Mouse (Mus musculus): Measurements from ENCODE around the gene Fam160b1. TPM values are rescaled to one million over a fixed set of nuclear protein-coding genes. Genes with fewer than 3 reads are reported as not detected.

Gene Fam160b1
- polyA plus RNA-seq, 1 experiment from 2014 or later, result 16.6 TPM

GRCm38 (mm10) chr19:57359701-57360326 is 666 bp upstream of the Fam160b1 start:
- Histone ChIP-seq H3K9ac (replicated peaks; ENCODE audit: low read depth, low read length) (peak overlapping the region; percentile 15; the same call in 1 of the 2 replicates), H3K27me3 (ENCODE audit: control insufficient read depth, insufficient read depth, low read length) (no peaks in the 10 kb centered on the region)
- 40% methylated on average over 10 of the region's 10 CpGs for WGBS

GRCm38 (mm10) chr19:57361131-57361938 is 855 bp downstream of the Fam160b1 start:
- H3K27me3 ChIP-seq (ENCODE audit: control insufficient read depth, insufficient read depth, low read length), result no peaks in the 10 kb centered on the region
- H3K4me1 ChIP-seq (ENCODE audit: control insufficient read depth, insufficient read depth, low read length), result peaks cover 52% of the 10 kb centered on the region
- no peaks in the 10 kb centered on the region for H3K9me3 ChIP-seq (ENCODE audit: control insufficient read depth, low read depth, low read length)
- H3K9ac ChIP-seq (replicated peaks; ENCODE audit: low read depth, low read length), result peak overlapping the region; percentile 99
- peak overlapping the region; percentile 98 for H3K4me3 ChIP-seq (ENCODE audit: low read depth, low read length)
- ATAC-seq (ENCODE audit: insufficient number of reproducible peaks, insufficient read depth, low FRiP score, low read depth), result peak; percentile 15
- peak overlapping the region; percentile 76 for H3K4me2 ChIP-seq (replicated peaks; ENCODE audit: low read depth, low read length)
- under 1% methylated on average over 78 of the region's 78 CpGs for WGBS
- no peaks in the 10 kb centered on the region for H3K36me3 ChIP-seq (ENCODE audit: control insufficient read depth, insufficient read depth, low read length)
- peak overlapping the region; percentile 97 for H3K27ac ChIP-seq (ENCODE audit: low read length)

More at GRCm38 (mm10) chr19:57359701-57360326, 666 bp upstream of the Fam160b1 start:
- Histone ChIP-seq H3K4me3 (ENCODE audit: low read depth, low read length) (peak overlapping the region; percentile 98), H3K36me3 (ENCODE audit: control insufficient read depth, insufficient read depth, low read length) (no peaks in the 10 kb centered on the region), H3K27ac (ENCODE audit: low read length) (peak overlapping the region; percentile 71; the same call in 1 of the 2 replicates), H3K9me3 (ENCODE audit: control insufficient read depth, low read depth, low read length) (no peaks in the 10 kb centered on the region), H3K4me1 (ENCODE audit: control insufficient read depth, insufficient read depth, low read length) (peaks cover 51% of the 10 kb centered on the region), H3K4me2 (replicated peaks; ENCODE audit: low read depth, low read length) (peak overlapping the region; percentile 76)
- no peak for ATAC-seq (ENCODE audit: insufficient number of reproducible peaks, insufficient read depth, low FRiP score, low read depth)

GRCm38 (mm10) chr19:57361939-57362307 is 1.4 kb downstream of the Fam160b1 start:
- H3K4me2 ChIP-seq (replicated peaks; ENCODE audit: low read depth, low read length), result peak overlapping the region; percentile 76
- H3K36me3 ChIP-seq (ENCODE audit: control insufficient read depth, insufficient read depth, low read length), result no peaks in the 10 kb centered on the region
- H3K27ac ChIP-seq (ENCODE audit: low read length), result peak overlapping the region; percentile 97; the same call in 1 of the 2 replicates
- H3K4me3 ChIP-seq (ENCODE audit: low read depth, low read length), result peak overlapping the region; percentile 98
- H3K4me1 ChIP-seq (ENCODE audit: control insufficient read depth, insufficient read depth, low read length), result peaks cover 55% of the 10 kb centered on the region
- ATAC-seq (ENCODE audit: insufficient number of reproducible peaks, insufficient read depth, low FRiP score, low read depth), result no peak
- H3K27me3 ChIP-seq (ENCODE audit: control insufficient read depth, insufficient read depth, low read length), result no peaks in the 10 kb centered on the region
- peak overlapping the region; percentile 99 for H3K9ac ChIP-seq (replicated peaks; ENCODE audit: low read depth, low read length)
- no peaks in the 10 kb centered on the region for H3K9me3 ChIP-seq (ENCODE audit: control insufficient read depth, low read depth, low read length)
- 9% methylated on average over 3 of the region's 3 CpGs for WGBS

DNA sequence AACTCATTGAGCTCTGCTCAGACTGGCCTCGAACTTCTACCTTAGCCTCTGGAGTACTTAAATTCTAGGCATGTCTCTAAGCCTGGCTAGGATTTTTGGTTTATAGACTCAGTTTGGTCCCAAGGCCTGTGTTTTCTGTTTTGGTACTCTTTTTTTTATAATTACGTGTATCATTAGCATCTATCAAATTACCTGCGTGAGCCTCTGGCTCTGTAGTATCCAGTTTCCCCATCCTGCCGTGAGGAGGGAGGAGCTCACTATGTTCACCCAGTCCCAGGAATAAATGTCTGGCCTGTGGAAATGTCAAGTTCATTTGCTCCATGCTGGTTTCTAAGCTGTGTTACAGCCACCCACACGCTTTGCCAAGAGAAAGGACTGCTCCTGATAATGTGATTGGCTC is 2.1 kb downstream of the Fam160b1 start:
- Histone ChIP-seq H3K4me2 (replicated peaks; ENCODE audit: low read depth, low read length) (peak overlapping the region; percentile 76), H3K9me3 (ENCODE audit: control insufficient read depth, low read depth, low read length) (no peaks in the 10 kb centered on the region), H3K27me3 (ENCODE audit: control insufficient read depth, insufficient read depth, low read length) (no peaks in the 10 kb centered on the region), H3K4me1 (ENCODE audit: control insufficient read depth, insufficient read depth, low read length) (peaks cover 58% of the 10 kb centered on the region), H3K27ac (ENCODE audit: low read length) (0 out of 2 replicates have a peak overlapping the region, but pooled peaks have one; percentile 11), H3K36me3 (ENCODE audit: control insufficient read depth, insufficient read depth, low read length) (no peaks in the 10 kb centered on the region), H3K4me3 (ENCODE audit: low read depth, low read length) (peak overlapping the region; percentile 98; the same call in 1 of the 2 replicates), H3K9ac (replicated peaks; ENCODE audit: low read depth, low read length) (peak overlapping the region; percentile 15; the same call in 1 of the 2 replicates)
- no peak for ATAC-seq (ENCODE audit: insufficient number of reproducible peaks, insufficient read depth, low FRiP score, low read depth)
- 28% methylated on average over 5 of the region's 5 CpGs for WGBS

DNA sequence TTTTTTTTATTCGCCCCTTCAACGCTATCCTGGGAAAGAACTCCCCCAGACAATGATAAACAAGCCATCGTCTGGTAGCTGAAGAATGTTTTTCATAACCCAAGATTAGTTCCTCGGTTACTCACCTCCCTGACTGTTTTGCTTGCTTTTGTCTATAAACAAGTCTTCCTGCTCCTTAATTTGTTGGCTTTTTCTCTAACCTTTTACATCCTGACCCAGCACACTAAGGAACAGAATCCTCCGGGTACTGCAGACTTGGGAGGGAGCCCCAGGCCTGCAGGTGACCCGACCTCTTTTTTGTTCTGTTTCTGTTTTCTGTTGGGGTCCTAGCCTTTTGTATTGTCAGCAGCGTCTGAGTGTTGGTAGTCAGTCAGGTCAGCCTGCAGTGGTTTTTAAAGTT is 2.6 kb downstream of the Fam160b1 start:
- Histone ChIP-seq H3K9me3 (ENCODE audit: control insufficient read depth, low read depth, low read length) (no peaks in the 10 kb centered on the region), H3K27ac (ENCODE audit: low read length) (0 out of 2 replicates have a peak overlapping the region, but pooled peaks have one; percentile 0), H3K4me2 (replicated peaks; ENCODE audit: low read depth, low read length) (peak overlapping the region; percentile 76), H3K9ac (replicated peaks; ENCODE audit: low read depth, low read length) (0 out of 2 replicates have a peak overlapping the region, but pooled peaks have one; percentile 15), H3K4me1 (ENCODE audit: control insufficient read depth, insufficient read depth, low read length) (peaks cover 58% of the 10 kb centered on the region), H3K4me3 (ENCODE audit: low read depth, low read length) (peak overlapping the region; percentile 98; the same call in 1 of the 2 replicates), H3K36me3 (ENCODE audit: control insufficient read depth, insufficient read depth, low read length) (no peaks in the 10 kb centered on the region), H3K27me3 (ENCODE audit: control insufficient read depth, insufficient read depth, low read length) (no peaks in the 10 kb centered on the region)
- ATAC-seq (ENCODE audit: insufficient number of reproducible peaks, insufficient read depth, low FRiP score, low read depth), result no peak
- WGBS, result 12% methylated on average over 7 of the region's 7 CpGs

GRCm38 (mm10) chr19:57363538-57363937 is 3.1 kb downstream of the Fam160b1 start:
- no peaks in the 10 kb centered on the region for H3K9me3 ChIP-seq (ENCODE audit: control insufficient read depth, low read depth, low read length)
- H3K4me1 ChIP-seq (ENCODE audit: control insufficient read depth, insufficient read depth, low read length), result peaks cover 53% of the 10 kb centered on the region
- H3K27ac ChIP-seq (ENCODE audit: low read length), result no peak overlapping the region
- H3K27me3 ChIP-seq (ENCODE audit: control insufficient read depth, insufficient read depth, low read length), result no peaks in the 10 kb centered on the region
- H3K4me3 ChIP-seq (ENCODE audit: low read depth, low read length), result no peak overlapping the region
- H3K4me2 ChIP-seq (replicated peaks; ENCODE audit: low read depth, low read length), result peak overlapping the region; percentile 76; the same call in 1 of the 2 replicates
- H3K36me3 ChIP-seq (ENCODE audit: control insufficient read depth, insufficient read depth, low read length), result no peaks in the 10 kb centered on the region
- 86% methylated on average over 7 of the region's 7 CpGs for WGBS
- H3K9ac ChIP-seq (replicated peaks; ENCODE audit: low read depth, low read length), result no peak overlapping the region
- ATAC-seq (ENCODE audit: insufficient number of reproducible peaks, insufficient read depth, low FRiP score, low read depth), result no peak

- peaks cover 43% of the 10 kb centered on the region for H3K4me1 ChIP-seq (ENCODE audit: control insufficient read depth, insufficient read depth, low read length)
- no peaks in the 10 kb centered on the region for H3K9me3 ChIP-seq (ENCODE audit: control insufficient read depth, low read depth, low read length)
- no peaks in the 10 kb centered on the region for H3K27me3 ChIP-seq (ENCODE audit: control insufficient read depth, insufficient read depth, low read length)
- no peak overlapping the region; the same call in 1 of the 2 replicates for H3K27ac ChIP-seq (ENCODE audit: low read length)
- 29% methylated on average over 10 of the region's 11 CpGs for WGBS
- no peak overlapping the region for H3K9ac ChIP-seq (replicated peaks; ENCODE audit: low read depth, low read length)
- H3K36me3 ChIP-seq (ENCODE audit: control insufficient read depth, insufficient read depth, low read length), result peaks cover 8% of the 10 kb centered on the region; the same call in 1 of the 2 replicates
- ATAC-seq (ENCODE audit: insufficient number of reproducible peaks, insufficient read depth, low FRiP score, low read depth), result no peak
- H3K4me2 ChIP-seq (replicated peaks; ENCODE audit: low read depth, low read length), result no peak overlapping the region
- no peak overlapping the region for H3K4me3 ChIP-seq (ENCODE audit: low read depth, low read length)
Measured at GRCm38 (mm10) chr19:57364942-57365673, 4.6 kb downstream of the Fam160b1 start.

DNA sequence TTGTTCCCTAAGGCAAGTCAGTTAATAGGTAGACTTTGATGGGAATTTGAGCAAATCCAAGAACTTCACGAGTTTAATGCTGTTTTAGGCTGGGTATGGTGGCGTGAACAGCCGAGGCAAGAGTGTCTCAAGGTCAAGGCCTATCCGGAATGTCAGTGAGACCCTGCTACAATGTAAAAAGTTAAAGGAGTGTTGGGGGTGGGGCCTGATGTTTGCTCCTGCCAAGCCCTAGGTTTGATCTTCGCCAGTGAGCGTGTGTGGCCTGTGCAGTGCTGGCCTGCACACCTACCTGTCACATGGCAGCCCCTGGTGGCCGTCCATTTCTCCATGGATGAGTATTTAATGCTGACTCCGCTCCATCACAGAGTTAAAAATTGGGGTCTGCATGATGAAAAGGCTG is 5.5 kb downstream of the Fam160b1 start:
- H3K4me1 ChIP-seq (ENCODE audit: control insufficient read depth, insufficient read depth, low read length), result peaks cover 43% of the 10 kb centered on the region

More for the DNA sequence above, 5.5 kb downstream of the Fam160b1 start:
- no peak overlapping the region for H3K4me3 ChIP-seq (ENCODE audit: low read depth, low read length)
- H3K9ac ChIP-seq (replicated peaks; ENCODE audit: low read depth, low read length), result no peak overlapping the region
- no peaks in the 10 kb centered on the region for H3K9me3 ChIP-seq (ENCODE audit: control insufficient read depth, low read depth, low read length)
- H3K36me3 ChIP-seq (ENCODE audit: control insufficient read depth, insufficient read depth, low read length), result peaks cover 13% of the 10 kb centered on the region; the same call in 1 of the 2 replicates
- no peaks in the 10 kb centered on the region for H3K27me3 ChIP-seq (ENCODE audit: control insufficient read depth, insufficient read depth, low read length)
- 45% methylated on average over 8 of the region's 8 CpGs for WGBS
- H3K27ac ChIP-seq (ENCODE audit: low read length), result peak overlapping the region; percentile 33; the same call in 1 of the 2 replicates
- no peak overlapping the region for H3K4me2 ChIP-seq (replicated peaks; ENCODE audit: low read depth, low read length)
- no peak for ATAC-seq (ENCODE audit: insufficient number of reproducible peaks, insufficient read depth, low FRiP score, low read depth)
